Mouse (Mus musculus): ENCODE results near the gene Tspan1. TPM values are rescaled to one million over a fixed set of nuclear protein-coding genes. Genes with fewer than 3 reads are reported as not detected.
A peak's percentile ranks its signal among the peaks of the same experiment; 100 is the strongest.

Gene Tspan1
- polyA plus RNA-seq (2015; fragmentation: Nextera tagmentation; extraction: Ambion mirVana) = 0.22 and 0.26 TPM in 2 replicates

DNA sequence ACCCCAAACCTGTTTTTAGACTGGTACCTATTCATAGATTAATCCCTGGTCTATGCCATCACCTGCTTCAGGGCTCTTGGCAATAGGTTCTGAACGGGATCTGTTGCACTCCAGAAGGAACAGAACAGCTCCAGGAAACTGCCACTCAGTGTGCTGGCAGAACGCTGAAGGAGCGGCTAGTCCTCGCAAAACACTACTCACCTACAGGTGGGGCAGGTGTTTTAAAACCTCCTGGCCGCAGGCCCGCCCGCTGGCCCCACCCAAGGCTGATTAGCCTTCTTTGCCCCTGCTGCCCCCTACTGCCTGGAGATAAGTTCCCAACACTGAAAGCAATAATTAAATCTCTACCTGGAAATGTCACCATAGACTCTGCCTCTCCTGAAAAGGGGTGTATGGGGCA lies at the start of gene Tspan1:
Gene Tspan1, minus strand, starts transcription at position 198 of the 400 bp plus-strand sequence.
- 42% methylated on average over 7 of the region's 7 CpGs for WGBS
- H3K4me2 ChIP-seq = no peak within 1 kb of the TSS
- no peaks in the 10 kb centered on the region for H3K27me3 ChIP-seq (replicated peaks)
- ATAC-seq (replicated peaks) = no peak
- H3K4me3 ChIP-seq = no peak within 1 kb of the TSS
- H3K27ac ChIP-seq = no peak within 1 kb of the TSS
- no peaks in the 10 kb centered on the region for H3K4me1 ChIP-seq
- H3K9ac ChIP-seq = no peak within 1 kb of the TSS
- H3K36me3 ChIP-seq (replicated peaks) = no peaks in the 10 kb centered on the region
- H3K9me3 ChIP-seq = no peaks in the 10 kb centered on the region

DNA sequence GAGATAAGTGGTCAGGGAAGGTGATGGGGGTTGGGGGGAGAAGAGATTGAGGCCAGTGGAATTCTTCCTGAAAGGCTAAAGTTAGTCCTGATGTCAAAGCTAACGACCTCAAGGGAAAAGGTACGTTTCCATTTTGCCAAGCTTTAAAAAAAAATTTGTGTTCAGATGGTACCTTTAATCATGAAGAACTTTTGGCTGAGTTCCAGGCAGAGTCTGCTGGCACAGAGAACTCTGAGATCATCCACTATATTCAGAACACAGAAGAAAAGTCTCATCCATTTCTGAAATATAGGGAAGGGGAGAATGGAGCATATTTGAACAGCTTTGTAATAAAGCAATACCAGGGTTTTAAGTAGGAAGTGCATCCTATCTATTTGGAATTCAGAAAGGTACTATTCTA lies 49.6 kb upstream of the Tspan1 start:
- 63% methylated on average over 2 of the region's 2 CpGs for WGBS
- Histone ChIP-seq H3K9ac (no peak overlapping the region), H3K4me1 (peaks cover 8% of the 10 kb centered on the region), H3K9me3 (no peaks in the 10 kb centered on the region), H3K4me3 (no peak overlapping the region), H3K36me3 (replicated peaks) (no peaks in the 10 kb centered on the region), H3K27me3 (replicated peaks) (no peaks in the 10 kb centered on the region), H3K4me2 (no peak overlapping the region), H3K27ac (no peak overlapping the region)
- no peak for ATAC-seq (replicated peaks)

- no peak overlapping the region for H3K27ac ChIP-seq
- ATAC-seq (replicated peaks) = no peak
- WGBS = 95% methylated on average over 2 of the region's 2 CpGs
- no peak overlapping the region for H3K4me3 ChIP-seq
- H3K9me3 ChIP-seq = no peaks in the 10 kb centered on the region
- H3K27me3 ChIP-seq (replicated peaks) = no peaks in the 10 kb centered on the region
- no peak overlapping the region for H3K4me2 ChIP-seq
- no peaks in the 10 kb centered on the region for H3K36me3 ChIP-seq (replicated peaks)
- H3K4me1 ChIP-seq = peaks cover 8% of the 10 kb centered on the region
- H3K9ac ChIP-seq = no peak overlapping the region
These were observed 48.6 kb upstream of the Tspan1 start for GRCm38 (mm10) chr4:116215895-116216605.

DNA sequence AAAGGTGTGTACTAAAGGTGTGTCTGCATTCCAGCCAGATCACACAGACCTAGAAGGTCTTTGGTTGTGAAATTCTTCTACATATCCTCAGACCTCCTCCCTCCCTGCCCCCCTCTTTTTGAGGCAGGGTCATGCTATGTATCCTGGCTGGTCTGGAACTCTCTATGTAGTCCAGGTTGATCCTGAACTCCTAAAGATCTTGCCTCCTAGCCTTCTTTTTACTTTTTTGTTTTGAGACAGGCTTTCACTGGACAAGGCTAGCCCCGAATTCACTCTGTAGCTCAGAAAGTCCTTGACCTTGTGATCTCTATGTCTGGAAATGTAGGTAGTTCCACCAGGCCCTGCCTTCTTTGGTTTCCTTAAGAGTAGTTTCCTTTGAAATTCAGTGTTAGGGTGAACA lies 41.5 kb upstream of the Tspan1 start:
- Histone ChIP-seq H3K36me3 (replicated peaks) (no peaks in the 10 kb centered on the region), H3K9me3 (no peaks in the 10 kb centered on the region), H3K4me1 (no peaks in the 10 kb centered on the region), H3K4me2 (no peak overlapping the region), H3K9ac (no peak overlapping the region), H3K4me3 (no peak overlapping the region), H3K27me3 (replicated peaks) (no peaks in the 10 kb centered on the region), H3K27ac (no peak overlapping the region)
- ATAC-seq (replicated peaks) = no peak
- 84% methylated on average over 1 of the region's 1 CpGs for WGBS

- 92% methylated on average over 4 of the region's 4 CpGs for WGBS
- H3K27me3 ChIP-seq (replicated peaks) = no peaks in the 10 kb centered on the region
- H3K4me1 ChIP-seq = no peaks in the 10 kb centered on the region
- H3K9me3 ChIP-seq = no peaks in the 10 kb centered on the region
- no peak for ATAC-seq (replicated peaks)
- H3K4me3 ChIP-seq = no peak overlapping the region
- no peak overlapping the region for H3K9ac ChIP-seq
- H3K36me3 ChIP-seq (replicated peaks) = no peaks in the 10 kb centered on the region
- no peak overlapping the region for H3K27ac ChIP-seq
- no peak overlapping the region for H3K4me2 ChIP-seq
These were observed 39.1 kb upstream of the Tspan1 start for GRCm38 (mm10) chr4:116206531-116206930.

- WGBS = 74% methylated on average over 3 of the region's 3 CpGs
- Histone ChIP-seq H3K4me2 (no peak overlapping the region), H3K9ac (no peak overlapping the region), H3K27ac (no peak overlapping the region), H3K36me3 (replicated peaks) (no peaks in the 10 kb centered on the region), H3K4me3 (no peak overlapping the region), H3K4me1 (no peaks in the 10 kb centered on the region), H3K9me3 (no peaks in the 10 kb centered on the region), H3K27me3 (replicated peaks) (no peaks in the 10 kb centered on the region)
- no peak for ATAC-seq (replicated peaks)
These were observed 37.0 kb upstream of the Tspan1 start for GRCm38 (mm10) chr4:116204422-116204821.

GRCm38 (mm10) chr4:116198422-116198821 lies 31.0 kb upstream of the Tspan1 start:
- 79% methylated on average over 2 of the region's 2 CpGs for WGBS
- H3K36me3 ChIP-seq (replicated peaks) = no peaks in the 10 kb centered on the region

DNA sequence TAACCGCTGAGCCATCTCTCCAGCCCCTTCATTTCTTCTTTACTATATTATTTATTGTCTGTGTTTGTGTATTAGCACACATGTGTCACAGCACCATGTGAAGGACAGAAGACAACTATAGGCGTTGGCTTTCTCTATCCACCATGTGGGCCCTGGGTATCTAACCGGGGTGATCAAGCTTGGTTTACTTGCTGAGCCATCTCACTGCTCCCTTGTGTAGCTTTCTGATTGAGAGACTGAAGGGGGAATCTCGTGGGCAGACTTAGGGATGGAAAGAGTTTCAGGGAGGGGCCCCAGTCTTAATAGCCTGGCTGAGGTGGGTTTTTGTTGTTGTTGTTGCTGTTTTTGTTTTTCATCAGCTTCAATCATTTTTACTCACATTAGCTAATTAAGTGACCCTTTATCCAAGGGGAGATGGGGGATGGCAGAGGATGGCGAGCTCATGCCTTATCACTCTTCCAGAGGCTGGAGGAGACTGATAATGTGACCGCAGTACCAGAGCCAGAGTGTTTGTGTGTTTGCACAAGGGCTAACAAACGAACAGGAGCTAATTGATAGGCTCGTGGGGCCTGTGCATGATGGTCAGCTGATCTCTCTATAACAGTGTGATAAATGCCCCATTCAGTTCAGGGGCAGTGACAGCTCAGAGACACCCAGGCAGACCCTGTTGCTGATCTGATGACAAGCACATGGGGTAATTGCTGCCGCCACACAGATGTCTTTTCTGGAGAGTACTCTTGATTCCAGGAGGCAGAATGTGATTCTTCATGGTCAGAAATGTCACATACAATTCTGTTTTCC lies 26.4 kb upstream of the Tspan1 start:
- no peak overlapping the region for H3K9ac ChIP-seq
- H3K36me3 ChIP-seq (replicated peaks) = no peaks in the 10 kb centered on the region
- no peaks in the 10 kb centered on the region for H3K9me3 ChIP-seq
- no peak overlapping the region for H3K4me3 ChIP-seq
- no peak overlapping the region for H3K4me2 ChIP-seq
- WGBS = 73% methylated on average over 9 of the region's 9 CpGs
- no peaks in the 10 kb centered on the region for H3K4me1 ChIP-seq
- no peaks in the 10 kb centered on the region for H3K27me3 ChIP-seq (replicated peaks)
- no peak overlapping the region for H3K27ac ChIP-seq
- ATAC-seq (replicated peaks) = no peak

More at GRCm38 (mm10) chr4:116198422-116198821, 31.0 kb upstream of the Tspan1 start:
- no peak overlapping the region for H3K4me2 ChIP-seq
- H3K27me3 ChIP-seq (replicated peaks) = no peaks in the 10 kb centered on the region
- H3K4me1 ChIP-seq = no peaks in the 10 kb centered on the region
- no peak overlapping the region for H3K27ac ChIP-seq
- H3K4me3 ChIP-seq = no peak overlapping the region
- ATAC-seq (replicated peaks) = no peak
- H3K9ac ChIP-seq = no peak overlapping the region
- no peaks in the 10 kb centered on the region for H3K9me3 ChIP-seq

DNA sequence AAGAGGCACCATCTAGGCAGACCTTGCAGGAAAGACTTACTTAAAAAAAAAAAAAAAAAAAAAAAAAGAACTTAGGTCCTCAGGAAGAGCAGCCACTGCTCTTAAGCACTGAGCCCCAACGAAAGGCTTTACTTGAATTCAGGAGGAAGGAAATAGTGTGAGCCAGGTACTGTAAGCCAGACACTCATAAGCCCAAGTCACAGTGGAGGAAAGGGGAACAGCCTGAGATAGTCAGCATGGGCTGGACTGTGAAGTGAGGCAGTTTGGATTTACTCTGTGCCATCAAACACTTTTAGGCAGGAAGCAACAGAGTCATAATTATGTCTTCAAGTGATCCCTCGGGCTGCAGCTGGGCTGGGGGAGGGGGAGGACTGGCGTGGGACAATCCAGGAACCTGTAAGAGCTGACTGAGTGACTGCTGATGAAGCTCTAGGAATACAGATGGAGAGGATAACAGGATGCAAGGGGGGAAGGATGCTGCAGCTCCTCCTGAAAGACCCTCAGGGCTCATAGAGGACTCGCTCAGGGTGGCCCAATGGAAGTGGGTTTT lies 25.0 kb upstream of the Tspan1 start:
- 79% methylated on average over 4 of the region's 4 CpGs for WGBS
- no peak overlapping the region for H3K27ac ChIP-seq
- no peak overlapping the region for H3K4me3 ChIP-seq
- no peak overlapping the region for H3K9ac ChIP-seq
- no peaks in the 10 kb centered on the region for H3K4me1 ChIP-seq
- H3K4me2 ChIP-seq = no peak overlapping the region
- no peaks in the 10 kb centered on the region for H3K9me3 ChIP-seq
- ATAC-seq (replicated peaks) = no peak
- no peaks in the 10 kb centered on the region for H3K36me3 ChIP-seq (replicated peaks)
- no peaks in the 10 kb centered on the region for H3K27me3 ChIP-seq (replicated peaks)

DNA sequence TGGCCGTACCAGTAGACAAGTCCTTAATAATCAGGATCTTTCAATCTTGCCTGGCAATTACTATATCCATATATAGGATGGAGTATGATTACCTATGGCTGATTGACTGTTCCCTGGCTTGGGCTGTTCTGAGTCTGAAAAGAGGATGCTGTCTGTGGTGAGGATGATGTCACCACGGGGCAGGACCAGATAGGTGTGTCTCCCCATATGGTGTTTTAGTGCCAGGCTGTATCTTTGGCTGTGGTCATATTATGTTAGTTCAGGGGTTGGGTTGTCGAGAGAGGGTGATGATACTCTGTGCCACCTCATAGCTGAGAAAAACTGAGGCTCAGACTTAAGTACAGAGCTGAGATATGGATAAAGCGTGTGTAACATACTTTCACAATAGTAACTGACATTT lies 17.7 kb upstream of the Tspan1 start:
- ATAC-seq (replicated peaks) = no peak
- Histone ChIP-seq H3K36me3 (replicated peaks) (no peaks in the 10 kb centered on the region), H3K9ac (no peak overlapping the region), H3K27me3 (replicated peaks) (no peaks in the 10 kb centered on the region), H3K9me3 (no peaks in the 10 kb centered on the region), H3K27ac (no peak overlapping the region), H3K4me2 (no peak overlapping the region), H3K4me3 (no peak overlapping the region), H3K4me1 (peaks cover 7% of the 10 kb centered on the region)
- 91% methylated on average over 4 of the region's 4 CpGs for WGBS

DNA sequence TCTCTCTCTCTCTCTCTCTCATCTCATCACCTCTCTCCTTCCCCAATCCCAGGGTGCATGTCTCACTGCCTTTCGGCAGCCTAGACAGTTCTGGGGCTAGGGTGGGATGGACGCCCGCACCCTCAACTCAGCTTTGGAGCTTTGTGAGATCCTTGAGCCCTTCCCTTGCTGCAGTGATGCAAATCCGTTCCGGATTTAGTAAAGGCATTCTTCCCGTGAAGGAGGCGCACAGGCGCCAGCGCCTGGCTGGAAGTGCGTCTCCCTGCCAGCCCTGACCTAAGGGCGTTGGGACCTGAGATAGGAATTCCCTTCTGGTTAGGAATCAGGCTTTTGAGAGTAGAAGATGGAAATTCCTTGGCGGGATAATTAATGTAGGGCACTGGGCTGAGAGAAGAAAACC lies 15.3 kb upstream of the Tspan1 start:
- peak overlapping the region; percentile 48; the same call in 1 of the 2 replicates for H3K27ac ChIP-seq

GRCm38 (mm10) chr4:116182079-116182478 lies 14.7 kb upstream of the Tspan1 start:
- ATAC-seq (replicated peaks) = no peak
- Histone ChIP-seq H3K4me3 (no peak overlapping the region), H3K9me3 (no peaks in the 10 kb centered on the region), H3K36me3 (replicated peaks) (no peaks in the 10 kb centered on the region), H3K9ac (no peak overlapping the region), H3K27ac (no peak overlapping the region), H3K4me1 (peaks cover 7% of the 10 kb centered on the region), H3K27me3 (replicated peaks) (no peaks in the 10 kb centered on the region), H3K4me2 (no peak overlapping the region)
- 31% methylated on average over 3 of the region's 3 CpGs for WGBS

More for the DNA sequence above, 15.3 kb upstream of the Tspan1 start:
- H3K4me2 ChIP-seq = peak overlapping the region; percentile 41
- WGBS = 1% methylated on average over 12 of the region's 12 CpGs
- H3K27me3 ChIP-seq (replicated peaks) = no peaks in the 10 kb centered on the region
- peak overlapping the region; percentile 15 for H3K4me3 ChIP-seq
- peaks cover 7% of the 10 kb centered on the region for H3K4me1 ChIP-seq
- H3K36me3 ChIP-seq (replicated peaks) = no peaks in the 10 kb centered on the region
- no peak for ATAC-seq (replicated peaks)
- H3K9me3 ChIP-seq = no peaks in the 10 kb centered on the region
- H3K9ac ChIP-seq = no peak overlapping the region
